Mouse (Mus musculus) embryonic fibroblast, embryonic 13.5 days (primary cell): ENCODE measurements around the gene Defb7. TPM values are rescaled to one million over a fixed set of nuclear protein-coding genes. Genes with fewer than 3 reads are reported as not detected.

Source experiments
- H3K27ac ChIP-seq: 2 replicates; pipeline ENCODE4 v1.5.1; 2012; ENCODE audit warnings: low read length, control low read depth, inconsistent platforms; ENCODE audit not compliant: insufficient read depth
- H3K4me1 ChIP-seq: 2 replicates; pipeline ENCODE4 v1.6.1; 2011; ENCODE audit warnings: low read length; ENCODE audit not compliant: control insufficient read depth, insufficient read depth
- H3K4me3 ChIP-seq: 2 replicates; pipeline ENCODE4 v1.5.1; 2011; ENCODE audit warnings: mild to moderate bottlenecking, control low read depth, low read length; ENCODE audit not compliant: insufficient read depth
- CTCF ChIP-seq: IDR thresholded peaks from 2 replicates; pipeline ENCODE4 v1.5.1; 2011; ENCODE audit warnings: mild to moderate bottlenecking, control low read depth, low read length, moderate library complexity, borderline replicate concordance; ENCODE audit not compliant: insufficient read depth
- POLR2A ChIP-seq: IDR thresholded peaks from 2 replicates; pipeline ENCODE4 v1.6.1; 2011; ENCODE audit warnings: low read depth, mild to moderate bottlenecking, control low read depth, low read length, moderate library complexity
- polyA plus RNA-seq: library from polyadenylated mRNA; stranded (reverse); fragments of >200 nt; gene quantifications from 2 replicates; pipeline ENCODE4 v1.2.4, GENCODE M21; 2011; ENCODE audit warnings: low read depth; ENCODE audit not compliant: missing spikeins, insufficient read length

Gene Defb7
- polyA plus RNA-seq = not detected in 2 replicates

GRCm38 (mm10) chr8:19494797-19495196 is at the start of gene Defb7:
Gene Defb7 (plus strand): TSS chr8:19495097.
- Histone ChIP-seq H3K4me3 (no peak within 1 kb of the TSS), H3K27ac (no peak within 1 kb of the TSS), H3K4me1 (no peaks in the 10 kb centered on the region)
- no peak for TF ChIP-seq POLR2A
- no peak for TF ChIP-seq CTCF

GRCm38 (mm10) chr8:19446378-19446777 is 48.5 kb upstream of the Defb7 start:
- H3K4me1 ChIP-seq = no peaks in the 10 kb centered on the region
- H3K27ac ChIP-seq = no peak overlapping the region
- no peak for TF ChIP-seq CTCF
- TF ChIP-seq POLR2A = no peak
- H3K4me3 ChIP-seq = no peak overlapping the region

GRCm38 (mm10) chr8:19461355-19461754 is 33.5 kb upstream of the Defb7 start:
- Histone ChIP-seq H3K4me3 (no peak overlapping the region), H3K27ac (no peak overlapping the region)
- TF ChIP-seq CTCF = no peak
- no peak for TF ChIP-seq POLR2A

GRCm38 (mm10) chr8:19469026-19469425 is 25.9 kb upstream of the Defb7 start:
- Histone ChIP-seq H3K4me1 (no peaks in the 10 kb centered on the region), H3K4me3 (no peak overlapping the region), H3K27ac (no peak overlapping the region)
- TF ChIP-seq POLR2A (no peak), CTCF (no peak)

More at GRCm38 (mm10) chr8:19461355-19461754, 33.5 kb upstream of the Defb7 start:
- H3K4me1 ChIP-seq = no peaks in the 10 kb centered on the region

GRCm38 (mm10) chr8:19500524-19500923 is 5.6 kb downstream of the Defb7 start:
- H3K4me1 ChIP-seq = no peaks in the 10 kb centered on the region
- no peak overlapping the region for H3K4me3 ChIP-seq
- no peak for TF ChIP-seq POLR2A
- no peak for TF ChIP-seq CTCF
- H3K27ac ChIP-seq = no peak overlapping the region

GRCm38 (mm10) chr8:19535195-19535829 is 40.4 kb downstream of the Defb7 start:
- Histone ChIP-seq H3K27ac (no peak overlapping the region), H3K4me1 (no peaks in the 10 kb centered on the region), H3K4me3 (no peak overlapping the region)
- TF ChIP-seq POLR2A (no peak), CTCF (no peak)

- Histone ChIP-seq H3K4me1 (no peaks in the 10 kb centered on the region), H3K4me3 (no peak overlapping the region), H3K27ac (no peak overlapping the region)
- no peak for TF ChIP-seq POLR2A
- TF ChIP-seq CTCF = no peak
These were observed 45.5 kb downstream of the Defb7 start for GRCm38 (mm10) chr8:19540376-19540775.

Other genes starting within 250 kb of the Defb7 start
- gene Defb5, start 247.5 kb upstream of the Defb7 start, polyA plus RNA-seq = not detected in 2 replicates
- not detected in 2 replicates for gene Defb3, start 201.7 kb upstream of the Defb7 start, polyA plus RNA-seq
- not detected in 2 replicates for gene Defb8, start 47.5 kb upstream of the Defb7 start, polyA plus RNA-seq
- gene 4930467E23Rik, start 234.5 kb downstream of the Defb7 start, polyA plus RNA-seq = not detected in 2 replicates